Mouse (Mus musculus): Measurements from ENCODE around the gene Gm20517. TPM values are rescaled to one million over a fixed set of nuclear protein-coding genes. Genes with fewer than 3 reads are reported as not detected.

The Gm20517 gene
- polyA plus RNA-seq, 1 experiment from 2014 or later, result 0.70 TPM

DNA sequence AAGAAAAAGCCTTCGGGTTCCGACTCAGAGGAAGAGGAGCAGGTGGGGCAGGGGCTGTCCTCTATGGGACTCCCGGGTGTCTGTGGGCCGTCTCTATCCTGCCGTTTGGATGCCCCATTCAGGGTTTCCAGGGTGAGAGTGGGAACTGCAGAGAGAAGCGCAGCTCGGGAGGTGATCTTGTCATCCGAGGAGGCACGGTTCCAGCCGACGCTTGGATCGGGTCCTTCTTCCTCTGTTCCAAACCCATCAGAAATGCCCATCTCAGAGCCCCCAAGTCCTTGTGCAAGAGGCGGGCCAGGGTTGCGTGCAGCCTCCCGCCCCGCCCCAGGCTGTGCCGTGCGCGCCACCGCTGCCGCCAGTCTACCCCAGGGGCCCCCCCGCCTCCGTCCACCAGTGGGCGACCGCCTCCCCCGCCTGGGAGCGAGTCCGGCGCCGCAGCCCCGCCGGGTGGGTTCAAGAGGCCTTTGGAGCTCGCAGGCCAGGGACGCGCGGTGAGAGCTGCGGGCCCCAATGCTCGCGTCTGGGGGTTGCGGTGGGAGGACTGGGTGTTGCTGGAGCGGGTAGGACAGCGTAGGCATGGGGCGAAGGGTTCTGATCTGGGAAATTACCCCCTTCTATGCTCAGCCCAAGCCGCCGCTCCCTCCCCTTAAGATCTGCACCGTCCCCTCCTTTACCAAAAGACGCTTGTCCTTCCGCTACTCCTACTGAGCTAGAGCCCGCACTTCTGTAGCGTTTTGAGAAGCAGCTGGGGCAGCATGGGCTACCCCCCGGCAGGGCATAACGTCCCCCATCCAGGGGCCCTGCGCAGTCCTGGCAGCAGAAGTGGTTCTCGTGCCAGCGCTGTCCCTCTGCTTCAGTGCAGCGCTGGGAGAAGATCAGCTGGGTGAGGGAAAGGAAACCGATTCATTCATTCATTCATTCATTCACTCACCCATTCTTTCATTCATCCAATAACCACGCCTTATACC is 77.5 kb downstream of the Gm20517 start, which contains the start of gene Frs3:
Gene Frs3, plus strand, starts transcription at position 423 of the 968 bp plus-strand sequence.
- peaks cover 7% of the 10 kb centered on the region for H3K4me1 ChIP-seq (ENCODE audit: control insufficient read depth, insufficient read depth, low read length)
- H3K9me3 ChIP-seq (ENCODE audit: control insufficient read depth, low read length), result no peaks in the 10 kb centered on the region
- H3K27me3 ChIP-seq (ENCODE audit: control insufficient read depth, insufficient read depth, low read length), result no peaks in the 10 kb centered on the region
- H3K9ac ChIP-seq (ENCODE audit: low read length), result peak within 1 kb of the TSS; percentile 77
- peak; percentile 78 for DNase-seq (ENCODE audit: low spot score)
- peak within 1 kb of the TSS; percentile 94 for H3K4me2 ChIP-seq (ENCODE audit: low read depth)
- peak within 1 kb of the TSS; percentile 78 for H3K4me3 ChIP-seq (ENCODE audit: low read depth, low read length)
- 0 out of 2 replicates have a peak, but pooled peaks cover 2% of the 10 kb centered on the region for H3K36me3 ChIP-seq (ENCODE audit: control insufficient read depth, insufficient read depth, low read length)
- 1% methylated on average over 51 of the region's 58 CpGs for WGBS
- peak within 1 kb of the TSS; percentile 67 for H3K27ac ChIP-seq (ENCODE audit: low read depth, low read length)
- peak; percentile 45 for ATAC-seq (ENCODE audit: insufficient read depth, low FRiP score, low TSS enrichment)

DNA sequence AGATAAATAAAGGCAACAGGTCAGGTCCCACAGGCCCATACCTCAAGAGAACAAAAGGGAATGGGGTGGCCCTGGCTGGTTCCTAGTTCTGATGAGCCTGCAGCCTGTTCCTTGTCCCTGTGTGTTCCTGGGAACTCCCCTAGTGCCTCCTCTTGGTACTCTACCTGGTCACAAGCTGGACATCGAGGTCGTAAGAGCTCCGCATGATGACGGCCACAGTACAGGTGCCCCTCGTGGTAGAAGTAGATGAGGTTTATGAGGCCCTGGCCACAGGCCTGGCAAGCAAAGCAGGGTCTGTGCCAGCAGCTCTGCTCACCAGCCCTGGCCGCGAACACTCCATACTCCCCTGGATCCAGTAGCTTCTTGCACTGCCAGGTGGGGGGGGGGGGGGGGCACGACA is 78.5 kb downstream of the Gm20517 start:
- Histone ChIP-seq H3K27me3 (ENCODE audit: control insufficient read depth, insufficient read depth, low read length) (no peaks in the 10 kb centered on the region), H3K4me3 (ENCODE audit: low read depth, low read length) (no peak overlapping the region), H3K9me3 (ENCODE audit: control insufficient read depth, low read length) (no peaks in the 10 kb centered on the region), H3K4me2 (ENCODE audit: low read depth) (no peak overlapping the region), H3K4me1 (ENCODE audit: control insufficient read depth, insufficient read depth, low read length) (peaks cover 7% of the 10 kb centered on the region), H3K36me3 (ENCODE audit: control insufficient read depth, insufficient read depth, low read length) (no peaks in the 10 kb centered on the region), H3K27ac (ENCODE audit: low read depth, low read length) (no peak overlapping the region), H3K9ac (ENCODE audit: low read length) (no peak overlapping the region)
- DNase-seq (ENCODE audit: low spot score) (no peak), ATAC-seq (ENCODE audit: insufficient read depth, low FRiP score, low TSS enrichment) (no peak)
- WGBS, result 82% methylated on average over 7 of the region's 8 CpGs

DNA sequence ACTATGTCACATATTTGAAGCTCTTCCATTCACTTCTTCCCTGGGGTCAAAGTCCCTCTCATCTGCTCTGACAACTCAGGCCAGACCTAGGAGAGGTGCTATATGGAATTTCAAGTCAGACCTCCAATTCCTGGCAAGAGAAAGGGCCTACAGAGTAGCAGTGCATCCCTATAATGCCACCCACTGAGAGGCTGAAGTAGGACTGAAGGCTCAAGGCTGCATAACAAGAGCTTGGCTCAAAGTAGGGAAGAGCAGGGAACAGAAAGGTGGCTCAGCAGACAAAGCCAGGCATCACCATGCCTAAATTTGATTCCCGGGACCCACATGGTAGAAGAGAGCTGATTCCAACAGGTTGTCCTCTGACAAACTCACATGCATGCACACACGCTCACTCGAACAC is 80.3 kb downstream of the Gm20517 start:
- Histone ChIP-seq H3K27ac (ENCODE audit: low read depth, low read length) (no peak overlapping the region), H3K4me1 (ENCODE audit: control insufficient read depth, insufficient read depth, low read length) (peaks cover 7% of the 10 kb centered on the region), H3K27me3 (ENCODE audit: control insufficient read depth, insufficient read depth, low read length) (no peaks in the 10 kb centered on the region), H3K4me2 (ENCODE audit: low read depth) (no peak overlapping the region), H3K4me3 (ENCODE audit: low read depth, low read length) (no peak overlapping the region), H3K9ac (ENCODE audit: low read length) (no peak overlapping the region), H3K36me3 (ENCODE audit: control insufficient read depth, insufficient read depth, low read length) (no peaks in the 10 kb centered on the region), H3K9me3 (ENCODE audit: control insufficient read depth, low read length) (no peaks in the 10 kb centered on the region)
- DNase-seq (ENCODE audit: low spot score) (no peak), ATAC-seq (ENCODE audit: insufficient read depth, low FRiP score, low TSS enrichment) (no peak)
- 89% methylated on average over 3 of the region's 3 CpGs for WGBS

DNA sequence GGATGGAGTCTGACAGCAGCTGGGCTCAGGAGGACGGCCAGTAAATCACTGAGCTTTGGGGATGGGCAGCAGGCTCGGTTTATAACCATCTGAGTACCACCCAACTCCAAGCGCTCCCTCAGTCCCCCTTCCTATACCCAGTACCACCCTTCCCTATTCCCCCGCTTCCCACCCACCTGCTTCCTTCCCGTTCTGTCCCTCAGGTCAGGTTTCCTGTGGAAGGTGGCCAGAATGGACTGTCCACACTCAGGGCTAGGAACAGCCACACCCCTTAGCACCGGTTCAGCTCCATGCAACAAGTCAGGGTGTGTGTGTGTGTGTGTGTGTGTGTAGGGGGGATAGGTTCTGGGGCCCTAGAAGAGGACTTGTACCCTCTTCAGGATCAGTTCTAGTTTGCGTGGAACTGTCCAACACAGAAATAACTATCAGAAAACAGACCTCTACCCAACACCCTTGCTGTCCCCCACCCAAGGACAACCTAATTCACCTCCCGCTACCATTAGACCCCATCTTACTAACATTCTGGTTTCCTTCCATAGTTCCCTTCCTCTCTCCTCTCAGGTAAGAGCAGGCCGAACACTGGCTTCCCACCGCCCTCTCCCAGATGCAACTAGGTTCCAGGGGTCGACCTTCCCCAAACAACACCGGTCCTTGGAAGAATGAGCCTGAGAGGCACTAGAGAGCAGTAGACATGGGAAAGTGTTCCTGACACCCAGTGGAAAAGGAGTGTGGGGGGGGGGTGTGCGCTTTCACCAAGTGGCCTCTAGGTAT is 82.5 kb downstream of the Gm20517 start:
- Histone ChIP-seq H3K27ac (ENCODE audit: low read depth, low read length) (no peak overlapping the region), H3K4me3 (ENCODE audit: low read depth, low read length) (peak overlapping the region; percentile 48), H3K9ac (ENCODE audit: low read length) (peak overlapping the region; percentile 72), H3K27me3 (ENCODE audit: control insufficient read depth, insufficient read depth, low read length) (no peaks in the 10 kb centered on the region), H3K36me3 (ENCODE audit: control insufficient read depth, insufficient read depth, low read length) (no peaks in the 10 kb centered on the region), H3K4me2 (ENCODE audit: low read depth) (peak overlapping the region; percentile 66), H3K4me1 (ENCODE audit: control insufficient read depth, insufficient read depth, low read length) (no peaks in the 10 kb centered on the region), H3K9me3 (ENCODE audit: control insufficient read depth, low read length) (no peaks in the 10 kb centered on the region)
- DNase-seq (ENCODE audit: low spot score) (no peak), ATAC-seq (ENCODE audit: insufficient read depth, low FRiP score, low TSS enrichment) (no peak)
- WGBS, result 33% methylated on average over 13 of the region's 13 CpGs

DNA sequence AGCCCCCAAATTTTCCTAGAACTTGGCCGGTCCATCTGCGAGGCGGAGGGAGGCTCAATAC is 82.9 kb downstream of the Gm20517 start, which contains the start of gene Gm21981:
Gene Gm21981, minus strand, starts transcription at position 14 of the 61 bp plus-strand sequence.
- peak within 1 kb of the TSS; percentile 66 for H3K4me2 ChIP-seq (ENCODE audit: low read depth)
- WGBS, result 0% methylated on average over 3 of the region's 3 CpGs

GRCm38 (mm10) chr17:47694503-47695336 is 83.3 kb downstream of the Gm20517 start, which contains the start of gene Prickle4:
Prickle4 (minus strand) TSS chr17:47694736.
- 1% methylated on average over 58 of the region's 82 CpGs for WGBS
- Histone ChIP-seq H3K4me3 (ENCODE audit: low read depth, low read length) (peak within 1 kb of the TSS; percentile 48), H3K27ac (ENCODE audit: low read depth, low read length) (peak within 1 kb of the TSS; percentile 45; the same call in 1 of the 2 replicates), H3K9ac (ENCODE audit: low read length) (peak within 1 kb of the TSS; percentile 72), H3K9me3 (ENCODE audit: control insufficient read depth, low read length) (no peaks in the 10 kb centered on the region), H3K27me3 (ENCODE audit: control insufficient read depth, insufficient read depth, low read length) (no peaks in the 10 kb centered on the region), H3K4me1 (ENCODE audit: control insufficient read depth, insufficient read depth, low read length) (no peaks in the 10 kb centered on the region), H3K4me2 (ENCODE audit: low read depth) (peak within 1 kb of the TSS; percentile 66), H3K36me3 (ENCODE audit: control insufficient read depth, insufficient read depth, low read length) (no peaks in the 10 kb centered on the region)
- ATAC-seq (ENCODE audit: insufficient read depth, low FRiP score, low TSS enrichment) (peak; percentile 94), DNase-seq (ENCODE audit: low spot score) (peak; percentile 98)

More for the DNA sequence above, 82.9 kb downstream of the Gm20517 start, which contains the start of gene Gm21981:
- no peaks in the 10 kb centered on the region for H3K9me3 ChIP-seq (ENCODE audit: control insufficient read depth, low read length)
- H3K9ac ChIP-seq (ENCODE audit: low read length), result peak within 1 kb of the TSS; percentile 72
- H3K36me3 ChIP-seq (ENCODE audit: control insufficient read depth, insufficient read depth, low read length), result no peaks in the 10 kb centered on the region
- H3K27ac ChIP-seq (ENCODE audit: low read depth, low read length), result peak within 1 kb of the TSS; percentile 45; the same call in 1 of the 2 replicates
- no peaks in the 10 kb centered on the region for H3K4me1 ChIP-seq (ENCODE audit: control insufficient read depth, insufficient read depth, low read length)
- no peak for DNase-seq (ENCODE audit: low spot score)
- peak within 1 kb of the TSS; percentile 48 for H3K4me3 ChIP-seq (ENCODE audit: low read depth, low read length)
- H3K27me3 ChIP-seq (ENCODE audit: control insufficient read depth, insufficient read depth, low read length), result no peaks in the 10 kb centered on the region
- no peak for ATAC-seq (ENCODE audit: insufficient read depth, low FRiP score, low TSS enrichment)

DNA sequence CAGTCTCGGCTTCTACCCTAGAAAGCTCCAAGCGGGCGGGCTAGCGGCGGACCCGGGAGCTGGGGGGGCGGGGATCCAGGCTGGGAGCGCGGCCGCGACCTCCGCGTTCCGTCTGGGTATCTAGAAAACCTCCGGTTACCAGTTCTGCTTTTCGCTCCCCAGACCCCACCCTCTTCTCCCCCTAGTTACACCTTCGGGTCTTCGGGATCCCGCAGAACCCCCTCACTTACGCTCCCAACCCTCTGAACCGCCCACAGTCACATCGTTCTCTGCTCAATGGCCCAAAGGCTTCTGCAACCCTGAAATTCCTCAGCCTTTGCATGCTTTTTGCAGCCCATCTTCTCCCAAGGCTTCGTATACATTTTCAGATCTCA is 83.9 kb downstream of the Gm20517 start:
- H3K27me3 ChIP-seq (ENCODE audit: control insufficient read depth, insufficient read depth, low read length), result no peaks in the 10 kb centered on the region
- DNase-seq (ENCODE audit: low spot score) (no peak), ATAC-seq (ENCODE audit: insufficient read depth, low FRiP score, low TSS enrichment) (peak; percentile 9; the same call in 1 of the 2 replicates)
- H3K9ac ChIP-seq (ENCODE audit: low read length), result peak overlapping the region; percentile 72
- H3K36me3 ChIP-seq (ENCODE audit: control insufficient read depth, insufficient read depth, low read length), result no peaks in the 10 kb centered on the region
- no peak overlapping the region for H3K27ac ChIP-seq (ENCODE audit: low read depth, low read length)
- peak overlapping the region; percentile 48 for H3K4me3 ChIP-seq (ENCODE audit: low read depth, low read length)
- peak overlapping the region; percentile 66 for H3K4me2 ChIP-seq (ENCODE audit: low read depth)
- H3K9me3 ChIP-seq (ENCODE audit: control insufficient read depth, low read length), result no peaks in the 10 kb centered on the region
- H3K4me1 ChIP-seq (ENCODE audit: control insufficient read depth, insufficient read depth, low read length), result no peaks in the 10 kb centered on the region
- WGBS, result under 1% methylated on average over 18 of the region's 23 CpGs

DNA sequence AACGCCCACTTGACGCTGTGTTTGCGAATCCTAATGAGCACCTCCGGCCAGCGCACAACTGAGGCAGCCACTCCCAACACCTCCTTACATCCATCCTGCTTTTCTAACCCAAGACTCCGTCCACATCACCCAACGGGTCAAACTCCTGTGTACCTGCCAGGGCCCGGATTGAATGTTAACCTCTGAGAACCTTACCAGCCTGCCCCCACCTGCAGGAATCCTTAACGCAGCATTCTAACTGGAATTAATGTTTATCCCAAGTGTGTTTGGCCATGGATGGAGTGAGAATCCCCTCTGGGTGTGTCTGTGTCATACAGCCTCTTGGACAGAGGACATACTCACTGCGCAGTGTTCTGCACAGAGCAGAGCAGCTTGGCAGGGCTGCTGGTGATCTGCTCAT is 86.8 kb downstream of the Gm20517 start:
- H3K27me3 ChIP-seq (ENCODE audit: control insufficient read depth, insufficient read depth, low read length), result peaks cover 4% of the 10 kb centered on the region; the same call in 1 of the 2 replicates
- WGBS, result 91% methylated on average over 10 of the region's 10 CpGs
- H3K27ac ChIP-seq (ENCODE audit: low read depth, low read length), result no peak overlapping the region
- no peak overlapping the region for H3K4me2 ChIP-seq (ENCODE audit: low read depth)
- H3K9me3 ChIP-seq (ENCODE audit: control insufficient read depth, low read length), result no peaks in the 10 kb centered on the region
- DNase-seq (ENCODE audit: low spot score) (no peak), ATAC-seq (ENCODE audit: insufficient read depth, low FRiP score, low TSS enrichment) (no peak)
- no peaks in the 10 kb centered on the region for H3K4me1 ChIP-seq (ENCODE audit: control insufficient read depth, insufficient read depth, low read length)
- H3K36me3 ChIP-seq (ENCODE audit: control insufficient read depth, insufficient read depth, low read length), result no peaks in the 10 kb centered on the region
- H3K9ac ChIP-seq (ENCODE audit: low read length), result no peak overlapping the region
- no peak overlapping the region for H3K4me3 ChIP-seq (ENCODE audit: low read depth, low read length)

Measured in neural tube, embryonic 11.5 days (tissue).